Mouse (Mus musculus) stomach, postnatal 0 days (tissue): ENCODE measurements at regions not wholly inside any gene's neighbourhood (a gene's known extent, or its start where the extent isn't known, plus 50 kb on each side); places are given as distances from the start of the nearest gene placed in this dataset.
"Not testable (repeated sequence)": the region's sequence is repeated elsewhere in the genome, so short reads cannot be mapped to it uniquely, and the experiment has no call there.

ENCODE experiments used
- ATAC-seq: fragments of 200-750 bp; cut with Nextera tagmentation; 2 replicates; pipeline ENCODE4 v1.8.0; 2017; ENCODE audit not compliant: low FRiP score, low TSS enrichment
- DNase-seq: peaks from one replicate; pipeline ENCODE4 v3.0.0-alpha.2; 2016; ENCODE audit warnings: low spot score
- H3K27ac ChIP-seq: fragments of 300-500 bp; sonication (generic); replicated peaks from 2 replicates; pipeline ENCODE4 v1.5.1; 2014; ENCODE audit warnings: mild to moderate bottlenecking, control low read depth
- H3K27me3 ChIP-seq: fragments of 300-500 bp; sonication (generic); 2 replicates; pipeline ENCODE4 v1.6.1; 2014; ENCODE audit warnings: low read length; ENCODE audit not compliant: control insufficient read depth, insufficient read depth
- H3K36me3 ChIP-seq: fragments of 300-500 bp; sonication (generic); 2 replicates; pipeline ENCODE4 v1.6.1; 2014; ENCODE audit warnings: low read length, mixed read lengths; ENCODE audit not compliant: control insufficient read depth, insufficient read depth
- H3K4me1 ChIP-seq: fragments of 300-500 bp; sonication (generic); replicated peaks from 2 replicates; pipeline ENCODE4 v1.6.1; 2014; ENCODE audit warnings: antibody characterized with exemption; ENCODE audit not compliant: control insufficient read depth, insufficient read depth
- H3K4me2 ChIP-seq: fragments of 300-500 bp; sonication (generic); replicated peaks from 2 replicates; pipeline ENCODE4 v1.6.1; 2014; ENCODE audit warnings: low read depth, mild to moderate bottlenecking, control low read depth, moderate library complexity
- H3K4me3 ChIP-seq: fragments of 300-500 bp; sonication (generic); 2 replicates; pipeline ENCODE4 v1.5.1; 2014; ENCODE audit warnings: low read depth, low read length, control low read depth
- H3K9ac ChIP-seq: fragments of 300-500 bp; sonication (generic); 2 replicates; pipeline ENCODE4 v1.6.1; 2014; ENCODE audit warnings: mild to moderate bottlenecking, low read length, control low read depth, mixed read lengths
- H3K9me3 ChIP-seq: fragments of 300-500 bp; sonication (generic); 2 replicates; pipeline ENCODE4 v1.6.1; 2016; ENCODE audit warnings: low read length; ENCODE audit not compliant: control insufficient read depth
- CTCF ChIP-seq: IDR thresholded peaks from 2 replicates; pipeline ENCODE4 v1.5.1; 2016; ENCODE audit warnings: antibody characterized with exemption, low read depth, mild to moderate bottlenecking, moderate library complexity
- EP300 ChIP-seq: optimal IDR thresholded peaks from 2 replicates; pipeline ENCODE3; 2016; ENCODE audit warnings: antibody characterized with exemption
- WGBS: fragments of 180-500 bp; shearing (Covaris S2); extraction: QIAGEN DNeasy Blood & Tissue Kit; methylation state at CpG from one replicate; pipeline ENCODE4 v1.1.7; 2014; 5-methylcytosine and 5-hydroxymethylcytosine counted together

DNA sequence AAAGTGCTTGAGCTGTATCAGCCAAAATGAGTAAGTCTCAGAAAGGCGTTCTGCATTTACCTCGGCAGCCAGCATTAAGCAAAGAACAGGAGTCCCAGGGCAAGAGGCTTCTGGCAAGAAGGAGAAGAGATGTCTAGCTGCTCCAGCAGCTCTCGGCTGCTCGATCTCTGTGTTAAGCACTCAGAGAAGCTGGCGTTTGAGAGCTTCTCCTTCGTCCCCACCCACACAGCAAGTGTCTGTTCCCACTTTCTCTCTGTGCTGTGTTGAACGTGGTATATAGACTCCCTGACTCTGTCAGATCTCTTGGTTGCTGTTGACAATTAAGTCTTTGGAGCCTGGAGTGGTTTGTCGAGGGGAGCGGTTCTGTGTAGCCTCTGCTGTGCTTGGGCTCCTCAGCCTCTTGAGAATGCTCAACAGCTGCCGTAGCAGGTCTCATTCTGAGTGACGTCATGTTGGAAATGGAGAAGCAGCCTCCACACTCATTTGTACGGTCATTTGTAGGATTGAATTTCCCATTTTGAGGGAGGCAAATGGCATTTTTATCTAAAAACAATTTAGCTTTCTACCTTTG is 140.3 kb upstream of the Fer start:
- H3K4me1 ChIP-seq: no peaks in the 10 kb centered on the region
- no peak overlapping the region for H3K4me3 ChIP-seq
- ATAC-seq (no peak), DNase-seq (no peak)
- H3K27ac ChIP-seq: no peak overlapping the region
- no peaks in the 10 kb centered on the region for H3K9me3 ChIP-seq
- 64% methylated on average over 12 of the region's 12 CpGs for WGBS
- H3K36me3 ChIP-seq: no peaks in the 10 kb centered on the region
- H3K4me2 ChIP-seq: no peak overlapping the region
- no peak for TF ChIP-seq EP300
- no peaks in the 10 kb centered on the region for H3K27me3 ChIP-seq
- no peak overlapping the region for H3K9ac ChIP-seq

DNA sequence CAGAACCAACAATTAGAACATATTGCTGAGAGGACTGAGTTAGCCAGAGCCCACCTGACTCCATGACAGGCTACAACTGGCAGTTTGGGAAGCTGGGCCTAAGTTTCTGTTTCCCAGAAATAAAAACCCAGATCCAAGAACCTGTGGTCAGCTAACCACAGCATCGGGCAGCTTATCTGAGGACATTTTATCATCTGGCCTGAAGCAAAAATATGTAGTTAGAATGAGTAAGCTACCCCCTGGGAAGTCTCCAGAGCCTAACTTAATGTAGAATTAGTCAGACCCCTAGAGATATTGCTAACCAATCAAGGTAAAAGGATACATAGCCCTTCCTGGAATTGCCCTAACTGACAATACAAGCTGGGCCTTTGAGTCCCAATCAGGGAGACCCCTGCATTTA is 124.7 kb upstream of the Fer start:
- ATAC-seq (no peak), DNase-seq (no peak)
- TF ChIP-seq EP300 (no peak), CTCF (no peak)
- Histone ChIP-seq H3K9me3 (no peaks in the 10 kb centered on the region), H3K4me3 (no peak overlapping the region), H3K9ac (no peak overlapping the region), H3K36me3 (no peaks in the 10 kb centered on the region), H3K27me3 (no peaks in the 10 kb centered on the region), H3K4me2 (no peak overlapping the region), H3K27ac (no peak overlapping the region), H3K4me1 (no peaks in the 10 kb centered on the region)
- 87% methylated on average over 1 of the region's 1 CpGs for WGBS

DNA sequence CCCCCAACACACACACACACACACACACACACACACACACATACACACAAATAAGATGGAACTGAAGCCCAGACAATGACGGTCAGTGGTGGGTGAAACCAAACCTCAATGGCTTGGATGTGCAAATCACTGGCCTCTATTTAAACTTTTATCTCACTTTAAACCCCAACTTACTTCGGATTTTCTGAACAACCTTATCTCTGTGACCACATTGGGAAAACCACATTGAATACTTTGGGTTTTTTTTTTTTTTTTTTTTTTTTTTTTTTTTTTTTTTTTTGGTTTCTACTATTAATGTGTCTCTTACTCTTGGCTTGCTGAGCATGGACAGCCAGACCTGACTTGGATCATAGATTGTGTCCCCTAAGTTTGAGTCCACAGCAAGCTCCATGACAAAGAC is 123.2 kb upstream of the Fer start:
- no peak overlapping the region for H3K4me3 ChIP-seq
- TF ChIP-seq EP300 (no peak), CTCF (no peak)
- no peak overlapping the region for H3K9ac ChIP-seq
- no peaks in the 10 kb centered on the region for H3K9me3 ChIP-seq
- no peaks in the 10 kb centered on the region for H3K36me3 ChIP-seq
- ATAC-seq: no peak
- DNase-seq: no peak
- H3K4me2 ChIP-seq: no peak overlapping the region
- no peaks in the 10 kb centered on the region for H3K4me1 ChIP-seq
- H3K27ac ChIP-seq: no peak overlapping the region
- 78% methylated on average over 2 of the region's 2 CpGs for WGBS
- no peaks in the 10 kb centered on the region for H3K27me3 ChIP-seq

DNA sequence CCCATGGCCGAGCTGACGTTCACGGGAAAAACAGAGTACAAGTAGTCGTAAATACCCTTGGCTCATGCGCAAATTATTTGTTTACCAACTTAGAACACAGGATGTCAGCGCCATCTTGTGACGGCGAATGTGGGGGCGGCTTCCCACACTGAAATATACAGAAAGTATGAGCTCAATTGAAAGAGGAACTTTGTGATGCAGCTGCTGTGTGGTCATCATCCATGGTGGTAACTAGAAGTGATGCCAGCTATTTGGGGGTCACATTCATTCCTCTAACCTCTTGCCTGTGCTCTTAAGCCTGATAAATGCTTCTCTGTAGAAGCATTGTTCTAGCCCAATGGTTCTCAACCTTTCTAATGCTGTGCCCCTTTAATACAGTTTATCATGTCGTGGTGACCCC is 113.6 kb upstream of the Fer start:
- DNase-seq, H3K9me3 ChIP-seq, H3K4me1 ChIP-seq, H3K4me2 ChIP-seq, H3K4me3 ChIP-seq, H3K27me3 ChIP-seq, H3K27ac ChIP-seq, H3K9ac ChIP-seq, H3K36me3 ChIP-seq, ATAC-seq: not testable (repeated sequence)
- WGBS: 87% methylated on average over 5 of the region's 10 CpGs

GRCm38 (mm10) chr17:63754399-63754798 is 108.5 kb upstream of the Fer start:
- DNase-seq: no peak
- Histone ChIP-seq H3K9ac (no peak overlapping the region), H3K27ac (no peak overlapping the region), H3K4me1 (no peaks in the 10 kb centered on the region), H3K4me2 (no peak overlapping the region), H3K9me3 (no peaks in the 10 kb centered on the region), H3K27me3 (no peaks in the 10 kb centered on the region), H3K4me3 (no peak overlapping the region), H3K36me3 (no peaks in the 10 kb centered on the region)
- WGBS: 82% methylated on average over 2 of the region's 2 CpGs
- TF ChIP-seq EP300 (no peak), CTCF (no peak)
- ATAC-seq: no peak

- H3K9me3 ChIP-seq: no peaks in the 10 kb centered on the region
Observed at GRCm38 (mm10) chr17:63757896-63758695, 104.8 kb upstream of the Fer start.

More at GRCm38 (mm10) chr17:63757896-63758695, 104.8 kb upstream of the Fer start:
- H3K4me3 ChIP-seq: no peak overlapping the region
- TF ChIP-seq CTCF: no peak
- TF ChIP-seq EP300: no peak
- no peak overlapping the region for H3K27ac ChIP-seq
- H3K4me2 ChIP-seq: no peak overlapping the region
- no peak overlapping the region for H3K9ac ChIP-seq
- ATAC-seq (no peak), DNase-seq (no peak)
- no peaks in the 10 kb centered on the region for H3K27me3 ChIP-seq
- 71% methylated on average over 13 of the region's 13 CpGs for WGBS
- no peaks in the 10 kb centered on the region for H3K36me3 ChIP-seq
- H3K4me1 ChIP-seq: no peaks in the 10 kb centered on the region
